Mouse (Mus musculus) intestine, postnatal 0 days (tissue): ENCODE measurements at regions not wholly inside any gene's neighbourhood (a gene's known extent, or its start where the extent isn't known, plus 50 kb on each side); places are given as distances from the start of the nearest gene placed in this dataset.

Experiments used
- ATAC-seq: fragments of 200-750 bp; cut with Nextera tagmentation; 2 replicates; pipeline ENCODE4 v1.8.0; 2017; ENCODE audit warnings: mild to moderate bottlenecking, moderate TSS enrichment, moderate library complexity
- H3K27ac ChIP-seq: fragments of 300-500 bp; sonication (generic); 2 replicates; pipeline ENCODE4 v1.5.1; 2014; ENCODE audit warnings: mild to moderate bottlenecking, low read depth, low read length, moderate library complexity
- H3K27me3 ChIP-seq: fragments of 300-500 bp; sonication (generic); replicated peaks from 2 replicates; pipeline ENCODE4 v1.6.1; 2014; ENCODE audit warnings: low read length, mixed read lengths; ENCODE audit not compliant: control insufficient read depth, insufficient read depth
- H3K36me3 ChIP-seq: fragments of 300-500 bp; sonication (generic); 2 replicates; pipeline ENCODE4 v1.6.1; 2014; ENCODE audit warnings: mild to moderate bottlenecking, moderate library complexity; ENCODE audit not compliant: control insufficient read depth, insufficient read depth
- H3K4me1 ChIP-seq: fragments of 300-500 bp; sonication (generic); replicated peaks from 2 replicates; pipeline ENCODE4 v1.6.1; 2014; ENCODE audit warnings: antibody characterized with exemption, low read length, mixed read lengths; ENCODE audit not compliant: control insufficient read depth, insufficient read depth
- H3K4me2 ChIP-seq: fragments of 300-500 bp; sonication (generic); replicated peaks from 2 replicates; pipeline ENCODE4 v1.6.1; 2014; ENCODE audit warnings: low read depth, mild to moderate bottlenecking, moderate library complexity
- H3K4me3 ChIP-seq: fragments of 300-500 bp; sonication (generic); 2 replicates; pipeline ENCODE4 v1.5.1; 2014; ENCODE audit warnings: low read depth, low read length
- H3K9ac ChIP-seq: fragments of 300-500 bp; sonication (generic); 2 replicates; pipeline ENCODE4 v1.6.1; 2014; ENCODE audit warnings: mild to moderate bottlenecking, low read depth, low read length
- H3K9me3 ChIP-seq: fragments of 300-500 bp; sonication (generic); 2 replicates; pipeline ENCODE4 v1.6.1; 2016; ENCODE audit warnings: mixed run types; ENCODE audit not compliant: control insufficient read depth
- CTCF ChIP-seq: sonication (generic); IDR thresholded peaks from 2 replicates; pipeline ENCODE4 v1.5.1; 2016; ENCODE audit warnings: low read depth, mild to moderate bottlenecking, control low read depth, antibody characterized with exemption, moderate library complexity
- WGBS: fragments of 180-500 bp; shearing (Covaris S2); extraction: QIAGEN DNeasy Blood & Tissue Kit; methylation state at CpG from one replicate; pipeline ENCODE4 v1.1.7; 2014; 5-methylcytosine and 5-hydroxymethylcytosine counted together

- Histone ChIP-seq H3K9me3 (no peaks in the 10 kb centered on the region), H3K9ac (no peak overlapping the region), H3K36me3 (no peaks in the 10 kb centered on the region), H3K4me3 (no peak overlapping the region), H3K27ac (no peak overlapping the region), H3K4me2 (no peak overlapping the region), H3K4me1 (no peaks in the 10 kb centered on the region), H3K27me3 (no peaks in the 10 kb centered on the region)
- TF ChIP-seq CTCF = no peak
- 81% methylated on average over 8 of the region's 8 CpGs for WGBS
- ATAC-seq = no peak
These were observed 89.5 kb upstream of the St6galnac5 start for GRCm38 (mm10) chr3:153071549-153071948.

GRCm38 (mm10) chr3:153071123-153071522 is 89.1 kb upstream of the St6galnac5 start:
- no peaks in the 10 kb centered on the region for H3K4me1 ChIP-seq
- no peak overlapping the region for H3K4me3 ChIP-seq
- H3K27ac ChIP-seq = no peak overlapping the region
- no peak for ATAC-seq
- no peak overlapping the region for H3K9ac ChIP-seq
- H3K9me3 ChIP-seq = no peaks in the 10 kb centered on the region
- 80% methylated on average over 3 of the region's 3 CpGs for WGBS
- H3K4me2 ChIP-seq = no peak overlapping the region
- H3K27me3 ChIP-seq = no peaks in the 10 kb centered on the region
- TF ChIP-seq CTCF = no peak
- no peaks in the 10 kb centered on the region for H3K36me3 ChIP-seq

- no peak overlapping the region for H3K4me3 ChIP-seq
- no peak overlapping the region for H3K27ac ChIP-seq
- H3K4me2 ChIP-seq = no peak overlapping the region
- H3K9me3 ChIP-seq = no peaks in the 10 kb centered on the region
- ATAC-seq = no peak
- no peak for TF ChIP-seq CTCF
- H3K27me3 ChIP-seq = no peaks in the 10 kb centered on the region
- no peak overlapping the region for H3K9ac ChIP-seq
- no peaks in the 10 kb centered on the region for H3K36me3 ChIP-seq
- no peaks in the 10 kb centered on the region for H3K4me1 ChIP-seq
- WGBS = 68% methylated on average over 3 of the region's 3 CpGs
These were observed 83.8 kb upstream of the St6galnac5 start for GRCm38 (mm10) chr3:153065890-153066289.

- H3K9ac ChIP-seq = no peak overlapping the region
- H3K9me3 ChIP-seq = no peaks in the 10 kb centered on the region
- no peak overlapping the region for H3K4me2 ChIP-seq
- WGBS = 97% methylated on average over 3 of the region's 3 CpGs
- H3K36me3 ChIP-seq = no peaks in the 10 kb centered on the region
- H3K4me3 ChIP-seq = no peak overlapping the region
- H3K27me3 ChIP-seq = no peaks in the 10 kb centered on the region
- no peaks in the 10 kb centered on the region for H3K4me1 ChIP-seq
- H3K27ac ChIP-seq = no peak overlapping the region
- TF ChIP-seq CTCF = peak; percentile 18; the same call in 1 of the 2 replicates
- no peak for ATAC-seq
These were observed 71.1 kb upstream of the St6galnac5 start for GRCm38 (mm10) chr3:153053163-153053562.

- H3K27ac ChIP-seq = no peak overlapping the region
- no peak overlapping the region for H3K9ac ChIP-seq
- no peak overlapping the region for H3K4me3 ChIP-seq
- no peaks in the 10 kb centered on the region for H3K9me3 ChIP-seq
- H3K36me3 ChIP-seq = no peaks in the 10 kb centered on the region
- no peaks in the 10 kb centered on the region for H3K27me3 ChIP-seq
- H3K4me2 ChIP-seq = no peak overlapping the region
- TF ChIP-seq CTCF = no peak
- no peaks in the 10 kb centered on the region for H3K4me1 ChIP-seq
- ATAC-seq = no peak
These were observed 69.5 kb upstream of the St6galnac5 start for GRCm38 (mm10) chr3:153051566-153051965.

GRCm38 (mm10) chr3:153045328-153045727 is 63.3 kb upstream of the St6galnac5 start:
- 81% methylated on average over 2 of the region's 2 CpGs for WGBS
- TF ChIP-seq CTCF = no peak
- ATAC-seq = no peak

GRCm38 (mm10) chr3:153033980-153034379 is 51.9 kb upstream of the St6galnac5 start:
- H3K4me1 ChIP-seq = no peaks in the 10 kb centered on the region
- no peak for TF ChIP-seq CTCF
- WGBS = 87% methylated on average over 6 of the region's 6 CpGs
- no peak overlapping the region for H3K9ac ChIP-seq
- ATAC-seq = no peak
- H3K9me3 ChIP-seq = no peaks in the 10 kb centered on the region
- H3K4me3 ChIP-seq = no peak overlapping the region
- H3K27ac ChIP-seq = no peak overlapping the region
- no peak overlapping the region for H3K4me2 ChIP-seq
- no peaks in the 10 kb centered on the region for H3K36me3 ChIP-seq
- no peaks in the 10 kb centered on the region for H3K27me3 ChIP-seq

More at GRCm38 (mm10) chr3:153045328-153045727, 63.3 kb upstream of the St6galnac5 start:
- H3K36me3 ChIP-seq = no peaks in the 10 kb centered on the region
- H3K27me3 ChIP-seq = no peaks in the 10 kb centered on the region
- no peaks in the 10 kb centered on the region for H3K4me1 ChIP-seq
- no peaks in the 10 kb centered on the region for H3K9me3 ChIP-seq
- H3K4me2 ChIP-seq = no peak overlapping the region
- H3K4me3 ChIP-seq = no peak overlapping the region
- H3K27ac ChIP-seq = no peak overlapping the region
- no peak overlapping the region for H3K9ac ChIP-seq
